Mouse (Mus musculus): Measurements from ENCODE around the gene Tapt1. TPM values are rescaled to one million over a fixed set of nuclear protein-coding genes. Genes with fewer than 3 reads are reported as not detected.
"Not testable (repeated sequence)": the region's sequence is repeated elsewhere in the genome, so short reads cannot be mapped to it uniquely, and the experiment has no call there.

Gene Tapt1
- polyA plus RNA-seq, 1 experiment = 1.5 TPM

GRCm38 (mm10) chr5:44146437-44147332 lies 79.7 kb downstream of the Tapt1 start:
- H3K4me3 ChIP-seq (replicated peaks) = no peak overlapping the region
- H3K9me3 ChIP-seq (ENCODE audit: control insufficient read depth, low read length) = peaks cover 11% of the 10 kb centered on the region
- TF ChIP-seq TAL1 (IDR thresholded peaks at IDR 0.05; ENCODE audit: low read length) = no peak
- no peak for TF ChIP-seq GATA1 (IDR thresholded peaks at IDR 0.05; ENCODE audit: low read length)
- no peaks in the 10 kb centered on the region for H3K27me3 ChIP-seq (ENCODE audit: control insufficient read depth)
- H3K36me3 ChIP-seq (ENCODE audit: control insufficient read depth) = no peaks in the 10 kb centered on the region
- no peaks in the 10 kb centered on the region for H3K4me1 ChIP-seq (ENCODE audit: control insufficient read depth)

- TF ChIP-seq GATA1 (IDR thresholded peaks at IDR 0.05; ENCODE audit: low read length) (no peak), TAL1 (IDR thresholded peaks at IDR 0.05; ENCODE audit: low read length) (no peak)
- Histone ChIP-seq H3K27me3 (ENCODE audit: control insufficient read depth) (no peaks in the 10 kb centered on the region), H3K4me1 (ENCODE audit: control insufficient read depth) (no peaks in the 10 kb centered on the region), H3K9me3 (ENCODE audit: control insufficient read depth, low read length) (no peaks in the 10 kb centered on the region), H3K36me3 (ENCODE audit: control insufficient read depth) (no peaks in the 10 kb centered on the region), H3K4me3 (replicated peaks) (no peak overlapping the region)
Measured at GRCm38 (mm10) chr5:44143467-44144235, 82.8 kb downstream of the Tapt1 start.

- H3K4me1 ChIP-seq (ENCODE audit: control insufficient read depth) = no peaks in the 10 kb centered on the region
- H3K9me3 ChIP-seq (ENCODE audit: control insufficient read depth, low read length) = no peaks in the 10 kb centered on the region
- no peak overlapping the region for H3K4me3 ChIP-seq (replicated peaks)
- no peak for TF ChIP-seq GATA1 (IDR thresholded peaks at IDR 0.05; ENCODE audit: low read length)
- no peak for TF ChIP-seq TAL1 (IDR thresholded peaks at IDR 0.05; ENCODE audit: low read length)
- no peaks in the 10 kb centered on the region for H3K27me3 ChIP-seq (ENCODE audit: control insufficient read depth)
- H3K36me3 ChIP-seq (ENCODE audit: control insufficient read depth) = no peaks in the 10 kb centered on the region
Measured at GRCm38 (mm10) chr5:44127487-44127886, 98.9 kb downstream of the Tapt1 start.

GRCm38 (mm10) chr5:44126574-44126973 lies 99.9 kb downstream of the Tapt1 start:
- H3K36me3 ChIP-seq (ENCODE audit: control insufficient read depth); H3K4me3 ChIP-seq (replicated peaks); H3K4me1 ChIP-seq (ENCODE audit: control insufficient read depth); H3K9me3 ChIP-seq (ENCODE audit: control insufficient read depth, low read length); H3K27me3 ChIP-seq (ENCODE audit: control insufficient read depth): not testable (repeated sequence)

Other genes starting within 250 kb of the Tapt1 start
- not detected in 2 replicates for gene Fgfbp1, start 244.8 kb downstream of the Tapt1 start, polyA plus RNA-seq (2012)
- not detected in 2 replicates for gene Prom1, start 124.6 kb downstream of the Tapt1 start, polyA plus RNA-seq (2012)

All from erythroblast, embryonic 14.5 days (primary cell).